Mouse (Mus musculus) MEL (cell line): ENCODE results near the gene Erf. TPM values are rescaled to one million over a fixed set of nuclear protein-coding genes. Genes with fewer than 3 reads are reported as not detected.
A peak's percentile ranks its signal among the peaks of the same experiment; 100 is the strongest.

Experiments used
- DNase-seq: peaks from one replicate; pipeline ENCODE4 v3.0.0; 2011; ENCODE audit warnings: low read depth, low spot score
- H3K27ac ChIP-seq: 2 replicates; pipeline ENCODE4 v1.5.1; 2012; ENCODE audit warnings: low read depth, mild to moderate bottlenecking, control low read depth, low read length, moderate library complexity; ENCODE audit not compliant: control insufficient read depth
- H3K27me3 ChIP-seq, 2 experiments: fragments of 150-350 bp in 1 of 2; sonication (generic) in 1 of 2; 2 replicates each; pipeline ENCODE4 v1.6.1; 2012; ENCODE audit warnings: low read length in 2 of 2, mild to moderate bottlenecking in 2 of 2, improper control_type of control experiment in 1 of 2, moderate library complexity in 1 of 2; ENCODE audit not compliant: insufficient read depth in 2 of 2, control insufficient read depth in 1 of 2
- H3K36me3 ChIP-seq, 2 experiments: 2 replicates each; pipeline ENCODE4 v1.6.1; 2012 to 2014; ENCODE audit warnings: low read length in 2 of 2, improper control_type of control experiment in 1 of 2, inconsistent platforms in 1 of 2, mild to moderate bottlenecking in 1 of 2; ENCODE audit not compliant: insufficient read depth in 2 of 2, control insufficient read depth in 1 of 2
- H3K4me1 ChIP-seq, 2 experiments: fragments of 150-350 bp in 1 of 2; sonication (generic) in 1 of 2; 2 replicates each; pipeline ENCODE4 v1.6.1; 2012; ENCODE audit warnings: low read length in 2 of 2, improper control_type of control experiment in 1 of 2, mild to moderate bottlenecking in 1 of 2; ENCODE audit not compliant: insufficient read depth in 2 of 2, control insufficient read depth in 1 of 2
- H3K4me3 ChIP-seq, 2 experiments: fragments of 150-350 bp in 1 of 2; sonication (generic) in 1 of 2; 2 replicates each; pipeline ENCODE4 v1.5.1; 2012; ENCODE audit warnings: low read depth in 2 of 2, low read length in 2 of 2, mild to moderate bottlenecking in 2 of 2, moderate library complexity in 2 of 2, control low read depth in 1 of 2, improper control_type of control experiment in 1 of 2; ENCODE audit not compliant: control insufficient read depth in 1 of 2, insufficient read depth in 1 of 2
- H3K79me2 ChIP-seq: 2 replicates; pipeline ENCODE4 v1.6.1; 2012; ENCODE audit warnings: mild to moderate bottlenecking, low read length, moderate library complexity; ENCODE audit not compliant: control insufficient read depth, poor library complexity, insufficient read depth
- H3K9ac ChIP-seq: 2 replicates; pipeline ENCODE4 v1.6.1; 2012; ENCODE audit warnings: low read depth, mild to moderate bottlenecking, control low read depth, low read length, moderate library complexity; ENCODE audit not compliant: control insufficient read depth, poor library complexity, severe bottlenecking
- H3K9me3 ChIP-seq: fragments of 150-350 bp; sonication (generic); replicated peaks from 2 replicates; pipeline ENCODE4 v1.6.1; 2012; ENCODE audit warnings: mild to moderate bottlenecking, low read length, improper control_type of control experiment, moderate library complexity; ENCODE audit not compliant: insufficient read depth
- BHLHE40 ChIP-seq: IDR thresholded peaks from 2 replicates; pipeline ENCODE4 v1.6.1; 2012; ENCODE audit warnings: low read depth, mild to moderate bottlenecking, inconsistent platforms, low read length, improper control_type of control experiment, borderline replicate concordance
- CHD2 ChIP-seq: IDR thresholded peaks from 2 replicates; pipeline ENCODE4 v1.6.1; 2011; ENCODE audit warnings: low read length, improper control_type of control experiment
- CTCF ChIP-seq, 3 experiments: IDR thresholded peaks in 2 of 3; conservative IDR thresholded peaks in 1 of 3; 2 replicates each; pipeline ENCODE4 v1.5.1; 2011 to 2012; ENCODE audit warnings: low read length in 3 of 3, low read depth in 2 of 3, mild to moderate bottlenecking in 2 of 3, improper control_type of control experiment in 1 of 3, inconsistent platforms in 1 of 3, mixed read lengths in 1 of 3, moderate library complexity in 1 of 3; ENCODE audit not compliant: control insufficient read depth in 1 of 3, insufficient read depth in 1 of 3, poor library complexity in 1 of 3, severe bottlenecking in 1 of 3
- E2F4 ChIP-seq: IDR thresholded peaks from 2 replicates; pipeline ENCODE4 v1.6.1; 2011; ENCODE audit warnings: low read depth, low read length, improper control_type of control experiment, borderline replicate concordance
- ELF1 ChIP-seq: IDR thresholded peaks from 2 replicates; pipeline ENCODE4 v1.6.1; 2014; ENCODE audit warnings: low read depth, mild to moderate bottlenecking, inconsistent platforms, low read length, improper control_type of control experiment, moderate library complexity
- EP300 ChIP-seq, 2 experiments: IDR thresholded peaks; 2 replicates each; pipeline ENCODE4 v1.6.1; 2011; ENCODE audit warnings: improper control_type of control experiment in 2 of 2, low read length in 2 of 2, low read depth in 1 of 2, mild to moderate bottlenecking in 1 of 2
- ETS1 ChIP-seq: IDR thresholded peaks from 2 replicates; pipeline ENCODE4 v1.6.1; 2012; ENCODE audit warnings: low read depth, mild to moderate bottlenecking, inconsistent platforms, low read length, improper control_type of control experiment, moderate library complexity
- GATA1 ChIP-seq: IDR thresholded peaks from 2 replicates; pipeline ENCODE4 v1.6.1; 2011; ENCODE audit warnings: low read depth, low read length, improper control_type of control experiment
- HCFC1 ChIP-seq: IDR thresholded peaks from 2 replicates; pipeline ENCODE4 v1.6.1; 2012; ENCODE audit warnings: low read depth, mild to moderate bottlenecking, inconsistent platforms, low read length, improper control_type of control experiment, moderate library complexity
- MAFK ChIP-seq: IDR thresholded peaks from 2 replicates; pipeline ENCODE4 v1.6.1; 2011; ENCODE audit warnings: low read depth, mild to moderate bottlenecking, low read length, improper control_type of control experiment, borderline replicate concordance
- MAX ChIP-seq: IDR thresholded peaks from 2 replicates; pipeline ENCODE4 v1.6.1; 2011; ENCODE audit warnings: low read length, improper control_type of control experiment
- MAZ ChIP-seq: IDR thresholded peaks from 2 replicates; pipeline ENCODE4 v1.6.1; 2012; ENCODE audit warnings: low read depth, mild to moderate bottlenecking, inconsistent platforms, low read length, improper control_type of control experiment
- MEF2A ChIP-seq: IDR thresholded peaks from 2 replicates; pipeline ENCODE4 v1.6.1; 2014; ENCODE audit warnings: low read depth, mild to moderate bottlenecking, inconsistent platforms, low read length, improper control_type of control experiment; ENCODE audit not compliant: poor library complexity, insufficient replicate concordance, severe bottlenecking; ENCODE audit errors: extremely low read depth
- MYB ChIP-seq: IDR thresholded peaks from 2 replicates; pipeline ENCODE4 v1.6.1; 2011; ENCODE audit warnings: mild to moderate bottlenecking, low read depth, low read length, improper control_type of control experiment
- MYC ChIP-seq: IDR thresholded peaks from 2 replicates; pipeline ENCODE4 v1.6.1; 2011; ENCODE audit warnings: low read depth, mild to moderate bottlenecking, low read length, improper control_type of control experiment, moderate library complexity
- NELFE ChIP-seq: IDR thresholded peaks from 2 replicates; pipeline ENCODE4 v1.6.1; 2011; ENCODE audit warnings: low read depth, low read length, improper control_type of control experiment
- POLR2A ChIP-seq, 2 experiments: IDR thresholded peaks; 2 replicates each; pipeline ENCODE4 v1.6.1; 2011 to 2012; ENCODE audit warnings: low read length in 2 of 2, mild to moderate bottlenecking in 2 of 2, control low read depth in 1 of 2, improper control_type of control experiment in 1 of 2, low read depth in 1 of 2, moderate library complexity in 1 of 2; ENCODE audit not compliant: control insufficient read depth in 1 of 2, insufficient read depth in 1 of 2, poor library complexity in 1 of 2
- POLR2AphosphoS2 ChIP-seq: IDR thresholded peaks from 2 replicates; pipeline ENCODE4 v1.6.1; 2011; ENCODE audit warnings: low read length, improper control_type of control experiment
- POLR2AphosphoS5 ChIP-seq: IDR thresholded peaks from 2 replicates; pipeline ENCODE4 v1.6.1; 2012; ENCODE audit warnings: low read depth, borderline replicate concordance, mild to moderate bottlenecking, inconsistent platforms, low read length, moderate library complexity, mixed read lengths
- RAD21 ChIP-seq: IDR thresholded peaks from 2 replicates; pipeline ENCODE4 v1.6.1; 2011; ENCODE audit warnings: mild to moderate bottlenecking, low read depth, low read length, improper control_type of control experiment
- SIN3A ChIP-seq: IDR thresholded peaks from 2 replicates; pipeline ENCODE4 v1.6.1; 2012; ENCODE audit warnings: low read length, improper control_type of control experiment, inconsistent platforms
- SMC3 ChIP-seq: IDR thresholded peaks from 2 replicates; pipeline ENCODE4 v1.6.1; 2011; ENCODE audit warnings: low read depth, low read length, improper control_type of control experiment
- TBP ChIP-seq: IDR thresholded peaks from 2 replicates; pipeline ENCODE4 v1.8.0; 2011; ENCODE audit warnings: low read depth, low read length, improper control_type of control experiment
- TCF12 ChIP-seq: IDR thresholded peaks from 2 replicates; pipeline ENCODE4 v1.6.1; 2014; ENCODE audit warnings: low read depth, mild to moderate bottlenecking, inconsistent platforms, low read length, improper control_type of control experiment, moderate library complexity
- USF1 ChIP-seq: IDR thresholded peaks from 2 replicates; pipeline ENCODE4 v1.6.1; 2014; ENCODE audit warnings: low read depth, mild to moderate bottlenecking, inconsistent platforms, low read length, improper control_type of control experiment, moderate library complexity
- ZKSCAN1 ChIP-seq: IDR thresholded peaks from 2 replicates; pipeline ENCODE4 v1.6.1; 2012; ENCODE audit warnings: low read depth, mild to moderate bottlenecking, inconsistent platforms, low read length, improper control_type of control experiment, moderate library complexity
- ZMIZ1 ChIP-seq: IDR thresholded peaks from 2 replicates; pipeline ENCODE4 v1.6.1; 2012; ENCODE audit warnings: low read depth, mild to moderate bottlenecking, inconsistent platforms, low read length, improper control_type of control experiment, moderate library complexity
- polyA plus RNA-seq, 2 experiments: library from polyadenylated mRNA; stranded (reverse) in 1 of 2; unstranded in 1 of 2; fragments of >175 nt in 1 of 2; fragments of >200 nt in 1 of 2; gene quantifications; 2 replicates each; pipeline versions ENCODE4 v1.2.1 to v1.2.4; 2012; ENCODE audit warnings: low replicate concordance in 2 of 2, low read depth in 1 of 2; ENCODE audit not compliant: insufficient read length in 2 of 2, insufficient read depth in 1 of 2, missing spikeins in 1 of 2
- total RNA-seq: library from RNA; depleted of rRNA; stranded (reverse); fragments of 300-350 nt; gene quantifications from 2 replicates; pipeline ENCODE4 v1.2.3, GENCODE M21; 2012

The Erf gene
- total and polyA plus RNA-seq, 3 experiments, result 24.6 to 33.2 TPM; not detected in 1

DNA sequence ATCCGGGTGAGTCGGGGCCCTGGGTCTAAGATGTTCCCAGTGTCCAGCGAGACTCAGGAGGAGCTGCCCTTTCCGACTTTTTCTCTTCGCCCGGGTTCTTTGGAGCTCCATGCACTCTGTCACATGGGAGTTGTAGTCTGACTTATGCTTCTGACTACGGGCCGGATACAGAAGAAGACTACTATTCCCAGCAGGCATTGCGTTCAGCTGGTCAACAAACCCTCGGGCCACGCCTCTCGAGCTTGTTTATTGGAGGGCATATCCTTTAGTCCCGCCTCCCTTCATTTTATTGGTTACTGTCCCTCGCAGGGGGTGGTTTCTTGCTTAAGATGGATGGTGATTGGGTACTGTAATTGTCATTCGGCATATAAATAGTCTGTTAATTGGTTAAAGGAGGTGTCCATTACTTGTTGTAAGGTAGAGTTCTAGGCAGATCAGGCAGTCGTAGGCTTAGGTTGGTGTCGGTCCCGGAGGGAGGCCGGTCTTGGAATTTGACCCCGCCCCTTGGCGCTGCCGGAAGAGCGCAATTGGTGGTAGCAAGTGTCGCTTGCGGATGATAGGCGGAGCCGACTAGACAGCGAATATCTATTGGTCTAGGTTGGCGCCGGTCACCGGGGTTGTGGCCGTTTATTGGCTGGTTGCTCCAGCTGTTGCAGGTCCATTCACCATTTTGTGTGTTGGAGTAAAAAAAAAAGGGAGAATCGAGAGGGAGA, 17.3 kb upstream of the Erf start (continued):
- no peak for TF ChIP-seq MAZ
- TF ChIP-seq MAX, result no peak
- TF ChIP-seq MAFK, result no peak
- no peak for TF ChIP-seq POLR2AphosphoS2
- peak; percentile 97 for TF ChIP-seq HCFC1
- TF ChIP-seq ELF1, result no peak
- no peak for TF ChIP-seq SMC3
- TF ChIP-seq ZKSCAN1, result no peak
- TF ChIP-seq POLR2A (IDR thresholded peaks at IDR 0.05; ENCODE audit: control insufficient read depth in 1 of 2, insufficient read depth in 1 of 2, low read depth in 1 of 2, low read length in 2 of 2, poor library complexity in 1 of 2), result peak in 1 of 2 experiments; percentile 53; a peak in 1 of 4 replicates
- TF ChIP-seq E2F4, result no peak
- no peak for TF ChIP-seq GATA1
- 0 out of 2 replicates have a peak, but pooled peaks have one; percentile 16 for TF ChIP-seq MYC
- no peak for TF ChIP-seq POLR2AphosphoS5

GRCm38 (mm10) chr7:25267301-25267750, 16.8 kb upstream of the Erf start, which contains the start of gene Cic:
TSS of gene Cic (plus strand) at chr7:25267704.
- Histone ChIP-seq H3K4me1 (peaks cover 7 to 27% of the 10 kb centered on the region in 2 experiments; a peak in 3 of 4 replicates), H3K27me3 (no peaks in the 10 kb centered on the region), H3K79me2 (peaks cover 20% of the 10 kb centered on the region), H3K27ac (peak within 1 kb of the TSS; percentile 95), H3K9me3 (no peaks in the 10 kb centered on the region), H3K4me3 (peak within 1 kb of the TSS; percentile 66 to 85), H3K36me3 (peaks cover 0 to 20% of the 10 kb centered on the region in 2 experiments; a peak in 2 of 4 replicates), H3K9ac (peak within 1 kb of the TSS; percentile 95)
- TF ChIP-seq ELF1 (no peak), MAX (peak; percentile 81), ETS1 (peak; percentile 100), MEF2A (no peak), TCF12 (peak; percentile 46; the same call in 1 of the 2 replicates), MYB (0 out of 2 replicates have a peak, but pooled peaks have one; percentile 16), BHLHE40 (peak; percentile 69; the same call in 1 of the 2 replicates), MYC (peak; percentile 85; the same call in 1 of the 2 replicates), CHD2 (peak; percentile 89), ZMIZ1 (peak; percentile 56; the same call in 1 of the 2 replicates), SIN3A (peak; percentile 90), EP300 (IDR thresholded peaks at IDR 0.05; ENCODE audit: low read depth in 1 of 2, low read length in 2 of 2) (peak in 1 of 2 experiments; percentile 74; a peak in 2 of 4 replicates), MAFK (no peak), CTCF (IDR thresholded peaks at IDR 0.05 in 2 of 3, conservative IDR thresholded peaks at IDR 0.05 in 1 of 3; ENCODE audit: control insufficient read depth in 1 of 3, insufficient read depth in 1 of 3, low read depth in 2 of 3, low read length in 3 of 3, poor library complexity in 1 of 3, severe bottlenecking in 1 of 3) (no peak), RAD21 (no peak), POLR2AphosphoS2 (peak; percentile 94), POLR2A (IDR thresholded peaks at IDR 0.05; ENCODE audit: control insufficient read depth in 1 of 2, insufficient read depth in 1 of 2, low read depth in 1 of 2, low read length in 2 of 2, poor library complexity in 1 of 2) (peak; percentile 49 to 93), USF1 (peak; percentile 79), TBP (peak; percentile 80), NELFE (peak; percentile 74), MAZ (peak; percentile 56; the same call in 1 of the 2 replicates)
- DNase-seq, result peak; percentile 100
